Mouse (Mus musculus) midbrain, embryonic 10.5 days (tissue): Measurements from ENCODE around the gene Pum2. TPM values are rescaled to one million over a fixed set of nuclear protein-coding genes. Genes with fewer than 3 reads are reported as not detected.

Experiments used
- DNase-seq: peaks from one replicate; pipeline ENCODE4 v3.0.0-alpha.2; 2017; ENCODE audit warnings: low spot score
- H3K27ac ChIP-seq: fragments of 300-500 bp; sonication (generic); replicated peaks from 2 replicates; pipeline ENCODE4 v1.5.1; 2016; ENCODE audit warnings: mild to moderate bottlenecking
- H3K27me3 ChIP-seq: fragments of 300-500 bp; sonication (generic); 2 replicates; pipeline ENCODE4 v1.6.1; 2016; ENCODE audit warnings: low read depth, mild to moderate bottlenecking; ENCODE audit not compliant: poor library complexity, severe bottlenecking
- H3K36me3 ChIP-seq: fragments of 300-500 bp; sonication (generic); 2 replicates; pipeline ENCODE4 v1.6.1; 2016; ENCODE audit warnings: mild to moderate bottlenecking, moderate library complexity
- H3K4me1 ChIP-seq: fragments of 300-500 bp; sonication (generic); 2 replicates; pipeline ENCODE4 v1.6.1; 2016
- H3K4me3 ChIP-seq: fragments of 300-500 bp; sonication (generic); 2 replicates; pipeline ENCODE4 v1.5.1; 2016; ENCODE audit warnings: mild to moderate bottlenecking, moderate library complexity
- H3K9me3 ChIP-seq: fragments of 300-500 bp; sonication (generic); replicated peaks from 2 replicates; pipeline ENCODE4 v1.6.1; 2016; ENCODE audit warnings: mild to moderate bottlenecking
- WGBS: fragments of 180-500 bp; shearing (Covaris S2); methylation state at CpG from one replicate; pipeline ENCODE4 v1.1.7; 2016; 5-methylcytosine and 5-hydroxymethylcytosine counted together
- polyA plus RNA-seq: library from polyadenylated mRNA; unstranded; fragments of >200 nt; fragmentation: Nextera tagmentation; extraction: Ambion mirVana; gene quantifications from 2 replicates; pipeline ENCODE4 v1.2.1, GENCODE M21; 2016

The Pum2 gene
- polyA plus RNA-seq, 1 experiment from 2014 or later = 67.4 TPM

DNA sequence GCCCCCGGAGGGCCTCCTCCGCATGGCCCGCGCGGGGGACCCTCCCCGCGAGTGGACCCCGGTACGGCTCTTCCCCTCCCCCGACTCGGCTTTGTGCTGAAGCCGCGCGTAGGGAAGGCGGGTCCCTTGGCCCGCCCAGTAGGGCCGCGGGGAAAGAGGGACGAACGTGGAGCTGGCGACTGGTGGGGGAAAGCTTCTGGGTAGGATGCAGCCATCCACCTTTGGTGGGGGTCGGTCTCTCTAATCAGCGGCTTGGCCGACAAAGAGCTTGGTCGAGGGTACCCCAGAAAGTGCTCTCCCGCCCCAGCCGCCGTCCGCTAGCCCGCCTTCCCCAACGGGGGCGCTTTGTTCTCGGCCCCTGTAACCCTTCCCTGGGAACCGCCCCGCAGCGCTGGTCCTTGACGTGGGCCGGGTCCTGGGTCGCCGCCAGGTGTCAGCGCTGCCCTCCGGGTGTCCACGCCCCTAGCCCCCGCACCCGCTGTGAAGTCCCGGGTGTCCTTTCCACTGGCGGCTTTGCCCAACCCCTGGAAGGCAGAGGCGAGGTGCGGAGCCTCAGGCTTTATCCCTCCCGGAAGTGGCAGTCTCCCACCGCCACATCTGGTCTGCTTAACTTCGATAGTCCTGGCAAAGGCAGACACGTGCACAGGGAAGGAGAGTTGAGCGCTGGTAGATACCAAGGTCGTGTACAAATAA, 98.7 kb downstream of the Pum2 start:
- peaks cover 5% of the 10 kb centered on the region; the same call in 1 of the 2 replicates for H3K27me3 ChIP-seq
- no peaks in the 10 kb centered on the region for H3K9me3 ChIP-seq
- H3K27ac ChIP-seq = peak overlapping the region; percentile 96
- WGBS = under 1% methylated on average over 51 of the region's 55 CpGs
- peak overlapping the region; percentile 96 for H3K4me3 ChIP-seq
- peak; percentile 81 for DNase-seq
- no peaks in the 10 kb centered on the region for H3K36me3 ChIP-seq
- peaks cover 33% of the 10 kb centered on the region for H3K4me1 ChIP-seq

DNA sequence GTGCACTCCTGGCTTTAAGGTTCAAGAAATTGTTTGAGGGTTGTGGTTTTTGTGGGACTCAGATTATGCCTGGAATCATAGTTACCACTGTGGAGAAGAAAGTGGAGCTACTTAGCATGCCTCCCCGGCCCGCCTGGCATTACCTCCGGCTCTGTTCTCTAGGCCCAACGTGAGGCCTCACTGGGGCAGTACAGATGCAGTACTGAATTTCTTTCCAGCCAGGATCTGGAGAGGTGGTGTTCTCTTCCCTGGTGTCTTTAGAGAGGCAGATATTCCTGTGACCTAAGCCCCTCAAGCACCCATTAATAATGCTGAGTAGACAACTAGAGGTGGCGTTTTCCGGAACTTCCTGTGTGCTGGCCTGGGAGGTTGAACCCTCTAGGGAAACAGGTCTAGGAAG, 99.4 kb downstream of the Pum2 start:
- WGBS = 50% methylated on average over 6 of the region's 6 CpGs
- DNase-seq = no peak
- H3K4me1 ChIP-seq = peaks cover 33% of the 10 kb centered on the region

DNA sequence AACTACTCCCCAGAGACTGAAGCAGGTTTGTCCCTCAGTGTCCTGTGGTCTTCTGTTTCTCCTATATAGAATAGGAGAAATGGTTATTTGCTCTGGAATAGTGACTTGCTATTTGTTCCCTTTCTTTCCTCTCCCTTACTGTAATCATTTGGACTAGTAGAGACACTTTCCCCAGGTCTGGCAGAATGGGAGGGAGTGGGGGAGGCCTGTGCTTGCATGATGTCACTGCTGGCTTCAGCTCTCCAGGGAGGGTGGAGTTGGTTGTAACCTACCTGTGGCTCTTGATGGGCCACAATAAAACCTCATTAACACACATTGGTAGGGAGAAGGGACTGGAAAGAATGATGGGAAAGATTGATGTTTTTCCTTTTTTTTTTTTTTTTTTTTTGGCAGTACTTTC, 100.2 kb downstream of the Pum2 start:
- peak overlapping the region; percentile 20; the same call in 1 of the 2 replicates for H3K4me3 ChIP-seq
- DNase-seq = no peak
- peaks cover 33% of the 10 kb centered on the region for H3K4me1 ChIP-seq
- peaks cover 11% of the 10 kb centered on the region; the same call in 1 of the 2 replicates for H3K36me3 ChIP-seq
- H3K9me3 ChIP-seq = no peaks in the 10 kb centered on the region
- H3K27ac ChIP-seq = no peak overlapping the region
- H3K27me3 ChIP-seq = peaks cover 5% of the 10 kb centered on the region; the same call in 1 of the 2 replicates

More for the DNA sequence above, 99.4 kb downstream of the Pum2 start:
- H3K27me3 ChIP-seq = peaks cover 5% of the 10 kb centered on the region; the same call in 1 of the 2 replicates
- H3K27ac ChIP-seq = peak overlapping the region; percentile 96
- H3K9me3 ChIP-seq = no peaks in the 10 kb centered on the region
- H3K36me3 ChIP-seq = peaks cover 3% of the 10 kb centered on the region; the same call in 1 of the 2 replicates
- peak overlapping the region; percentile 96 for H3K4me3 ChIP-seq

DNA sequence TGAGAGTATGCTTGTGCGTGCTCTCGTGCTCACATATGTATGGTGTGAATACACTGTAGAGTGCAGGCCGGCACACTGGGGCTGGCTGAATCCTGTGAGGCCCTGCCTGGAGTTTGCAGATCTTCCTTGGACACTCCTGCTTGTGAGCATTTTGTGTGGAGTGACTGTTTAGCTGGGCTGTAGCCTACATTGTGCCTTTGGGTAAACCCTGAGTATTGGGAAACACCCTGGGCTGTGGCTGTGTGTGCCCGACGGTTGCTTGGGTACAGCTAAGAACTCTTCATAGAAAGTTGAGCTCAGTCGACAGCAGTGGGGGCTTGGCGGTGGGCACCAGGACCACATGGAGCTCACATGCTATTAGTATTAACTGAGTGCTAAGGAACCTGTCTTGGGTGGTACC, 102.3 kb downstream of the Pum2 start:
- H3K27ac ChIP-seq = no peak overlapping the region
- WGBS = 95% methylated on average over 7 of the region's 7 CpGs
- H3K4me3 ChIP-seq = no peak overlapping the region
- H3K4me1 ChIP-seq = peaks cover 38% of the 10 kb centered on the region
- no peaks in the 10 kb centered on the region for H3K9me3 ChIP-seq
- H3K36me3 ChIP-seq = peaks cover 24% of the 10 kb centered on the region
- DNase-seq = no peak
- H3K27me3 ChIP-seq = no peaks in the 10 kb centered on the region

DNA sequence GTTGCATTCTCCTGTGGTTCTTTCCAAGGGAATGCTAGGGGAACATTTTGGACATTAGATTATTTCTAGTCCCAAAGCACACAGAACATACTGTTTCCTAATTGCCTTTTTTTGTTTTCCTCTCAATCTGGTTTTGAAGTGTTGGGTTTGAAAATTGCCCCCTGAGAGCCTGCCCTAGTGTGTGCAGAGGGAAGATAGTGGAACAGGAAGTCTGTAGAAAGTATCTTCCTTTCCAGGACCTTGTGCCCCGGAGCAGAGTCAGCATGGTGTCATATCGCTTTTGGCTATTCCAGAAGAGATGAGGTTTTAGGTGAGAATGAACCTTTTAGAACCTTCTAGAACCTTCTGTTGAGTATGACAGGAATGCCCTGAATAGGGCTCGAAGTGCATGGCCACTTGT, 102.8 kb downstream of the Pum2 start:
- Histone ChIP-seq H3K4me1 (peaks cover 37% of the 10 kb centered on the region), H3K4me3 (no peak overlapping the region), H3K27me3 (no peaks in the 10 kb centered on the region), H3K9me3 (no peaks in the 10 kb centered on the region), H3K27ac (no peak overlapping the region), H3K36me3 (peaks cover 24% of the 10 kb centered on the region)
- no peak for DNase-seq
- WGBS = 87% methylated on average over 3 of the region's 3 CpGs

DNA sequence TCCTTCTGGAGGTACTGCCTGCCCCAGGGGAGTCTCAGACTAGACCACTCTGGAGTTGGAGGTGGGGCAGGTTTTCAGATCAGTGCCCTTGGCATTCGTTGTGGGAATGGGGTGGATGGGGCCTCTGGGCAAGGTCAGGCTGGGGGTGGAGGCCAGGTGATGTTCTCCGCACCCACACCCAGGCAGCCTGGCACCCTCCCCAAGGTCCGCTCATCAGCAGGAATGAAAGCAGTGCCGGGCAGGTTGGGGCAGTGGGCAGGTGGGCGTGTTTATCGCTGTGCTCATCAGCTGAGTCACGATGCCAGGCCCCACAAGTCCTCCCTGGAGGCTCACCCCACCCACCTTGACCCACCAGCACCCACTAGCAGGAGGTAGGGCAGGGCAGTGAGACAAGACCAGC, 104.2 kb downstream of the Pum2 start:
- Histone ChIP-seq H3K9me3 (no peaks in the 10 kb centered on the region), H3K27me3 (no peaks in the 10 kb centered on the region), H3K4me3 (no peak overlapping the region), H3K4me1 (peaks cover 31% of the 10 kb centered on the region), H3K27ac (no peak overlapping the region), H3K36me3 (peaks cover 28% of the 10 kb centered on the region)
- 93% methylated on average over 7 of the region's 7 CpGs for WGBS
- no peak for DNase-seq

DNA sequence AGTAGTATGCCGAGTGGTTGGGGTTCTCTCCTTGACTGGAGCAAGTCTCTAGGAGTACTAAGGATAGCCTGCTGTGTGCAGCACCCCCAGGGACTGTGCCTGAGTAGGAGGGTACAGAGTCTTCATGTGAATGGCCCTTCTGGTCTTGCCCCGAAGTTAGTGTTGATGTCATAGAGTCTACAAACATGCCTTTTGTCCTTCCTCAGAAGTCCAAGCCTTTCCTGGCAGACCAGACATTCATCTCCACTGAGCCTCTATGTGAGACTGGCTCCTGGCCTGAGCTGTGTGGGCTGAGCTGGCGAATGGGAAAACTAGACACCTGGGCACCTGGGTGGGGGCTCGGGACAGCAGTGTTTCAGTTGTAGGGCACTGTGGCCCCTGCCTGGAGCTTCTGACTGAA, 105.9 kb downstream of the Pum2 start:
- Histone ChIP-seq H3K4me1 (peaks cover 22% of the 10 kb centered on the region), H3K9me3 (no peaks in the 10 kb centered on the region), H3K36me3 (peaks cover 32% of the 10 kb centered on the region), H3K27ac (no peak overlapping the region), H3K4me3 (no peak overlapping the region), H3K27me3 (no peaks in the 10 kb centered on the region)
- no peak for DNase-seq
- 84% methylated on average over 4 of the region's 4 CpGs for WGBS

DNA sequence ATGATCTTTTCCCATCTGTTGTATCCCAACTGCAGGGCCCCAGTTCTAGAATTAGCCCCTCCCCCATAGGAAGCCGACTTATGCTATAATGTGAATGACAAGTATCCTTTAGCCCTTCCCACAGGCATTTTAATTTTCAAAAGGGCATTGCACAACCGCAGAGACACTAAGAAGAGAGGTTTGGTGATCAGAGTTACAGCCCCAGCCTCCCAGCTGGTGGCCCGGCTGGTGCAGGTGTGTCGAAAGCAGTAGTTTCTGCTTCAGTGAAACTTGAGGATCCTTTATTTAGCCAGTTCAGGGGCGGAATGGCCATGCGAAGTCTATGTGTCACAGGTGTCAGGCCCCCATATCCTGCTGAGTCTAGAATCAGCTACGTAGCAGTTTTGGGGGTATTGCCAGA, 107.2 kb downstream of the Pum2 start:
- Histone ChIP-seq H3K36me3 (peaks cover 41% of the 10 kb centered on the region), H3K9me3 (no peaks in the 10 kb centered on the region), H3K27ac (no peak overlapping the region), H3K27me3 (no peaks in the 10 kb centered on the region), H3K4me3 (no peak overlapping the region), H3K4me1 (peaks cover 27% of the 10 kb centered on the region; the same call in 1 of the 2 replicates)
- WGBS = 86% methylated on average over 7 of the region's 7 CpGs
- DNase-seq = no peak

DNA sequence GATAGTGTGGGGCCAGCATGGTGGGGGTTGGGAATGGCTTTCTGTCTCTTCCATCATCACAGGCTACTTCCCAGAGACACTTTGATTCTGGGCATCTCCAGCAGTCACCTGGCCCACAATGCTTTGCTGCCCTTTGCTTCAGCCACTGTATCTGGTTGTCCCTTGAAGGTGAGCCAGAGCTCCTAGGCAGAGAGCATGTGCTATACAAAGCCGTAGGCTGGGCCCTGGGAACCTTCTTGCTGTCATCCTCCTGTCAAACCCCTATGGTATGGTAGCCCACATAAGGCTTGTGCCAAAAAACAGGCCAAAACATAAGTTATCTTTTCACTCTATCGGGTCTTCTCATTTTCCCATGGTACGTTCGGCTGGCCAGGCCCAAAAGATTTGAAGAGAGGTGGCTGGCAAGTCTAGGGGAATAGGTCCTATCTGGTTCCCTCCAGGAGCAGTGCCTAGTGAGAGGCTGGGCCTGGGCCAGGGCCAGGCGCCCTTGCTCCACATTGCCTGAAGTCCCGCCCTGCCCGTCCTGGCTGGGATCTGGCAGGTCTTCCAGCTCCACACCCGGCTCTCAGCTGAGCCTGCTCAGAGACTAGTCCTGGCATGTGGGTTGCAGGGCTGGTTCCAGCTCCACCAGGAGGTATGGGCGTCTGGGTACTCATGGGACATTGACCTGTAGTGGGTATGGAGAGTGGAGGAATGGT, 107.9 kb downstream of the Pum2 start:
- Histone ChIP-seq H3K27me3 (no peaks in the 10 kb centered on the region), H3K36me3 (peaks cover 41% of the 10 kb centered on the region)

DNA sequence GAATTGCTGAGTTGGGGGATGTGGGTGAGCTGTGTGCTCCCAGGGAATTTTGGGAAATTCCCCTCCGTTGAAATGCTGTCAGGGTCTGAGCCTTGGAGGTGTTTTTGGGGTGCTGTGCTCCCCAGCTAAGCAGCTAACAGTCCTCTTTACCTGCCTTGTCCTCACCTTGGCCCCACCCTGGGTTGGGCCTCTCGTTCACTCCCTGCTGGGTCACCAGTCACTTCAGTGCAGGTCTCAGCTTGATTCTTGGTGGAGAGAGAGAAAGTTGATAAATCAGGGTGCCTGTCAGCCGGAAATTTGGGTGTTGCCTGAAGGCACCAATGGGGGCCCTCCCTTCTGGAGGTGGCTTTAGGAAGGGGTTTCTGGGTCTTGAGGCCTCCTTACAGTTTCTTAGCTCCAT, 108.6 kb downstream of the Pum2 start:
- Histone ChIP-seq H3K36me3 (peaks cover 41% of the 10 kb centered on the region), H3K4me1 (peaks cover 41% of the 10 kb centered on the region)
- WGBS = 87% methylated on average over 3 of the region's 3 CpGs

More for the DNA sequence above, 107.9 kb downstream of the Pum2 start:
- Histone ChIP-seq H3K27ac (no peak overlapping the region), H3K9me3 (no peaks in the 10 kb centered on the region), H3K4me3 (no peak overlapping the region), H3K4me1 (peaks cover 34% of the 10 kb centered on the region)
- 88% methylated on average over 9 of the region's 9 CpGs for WGBS
- no peak for DNase-seq

DNA sequence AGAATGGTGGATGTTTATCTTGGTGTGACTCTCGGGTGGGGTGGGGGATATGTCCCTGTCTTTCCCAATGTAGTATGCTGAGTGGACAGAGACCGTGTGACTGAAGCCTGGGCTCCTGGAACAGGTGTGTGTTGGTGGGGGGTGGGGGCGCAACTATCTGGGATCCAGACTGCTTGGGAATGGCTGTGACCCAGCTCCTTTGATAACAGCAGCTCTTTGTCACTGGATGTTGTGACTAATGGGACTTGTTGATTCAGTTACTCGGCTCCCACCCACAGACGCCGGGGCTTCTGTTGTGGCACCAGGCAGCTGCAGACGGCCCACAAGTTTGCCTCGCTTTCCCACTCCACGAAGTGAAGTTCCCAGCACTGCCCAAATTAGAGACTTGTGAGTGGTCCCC, 110.3 kb downstream of the Pum2 start:
- peaks cover 55% of the 10 kb centered on the region for H3K4me1 ChIP-seq

More for the DNA sequence above, 108.6 kb downstream of the Pum2 start:
- no peak overlapping the region for H3K27ac ChIP-seq
- no peaks in the 10 kb centered on the region for H3K9me3 ChIP-seq
- H3K4me3 ChIP-seq = no peak overlapping the region
- DNase-seq = no peak
- H3K27me3 ChIP-seq = no peaks in the 10 kb centered on the region

DNA sequence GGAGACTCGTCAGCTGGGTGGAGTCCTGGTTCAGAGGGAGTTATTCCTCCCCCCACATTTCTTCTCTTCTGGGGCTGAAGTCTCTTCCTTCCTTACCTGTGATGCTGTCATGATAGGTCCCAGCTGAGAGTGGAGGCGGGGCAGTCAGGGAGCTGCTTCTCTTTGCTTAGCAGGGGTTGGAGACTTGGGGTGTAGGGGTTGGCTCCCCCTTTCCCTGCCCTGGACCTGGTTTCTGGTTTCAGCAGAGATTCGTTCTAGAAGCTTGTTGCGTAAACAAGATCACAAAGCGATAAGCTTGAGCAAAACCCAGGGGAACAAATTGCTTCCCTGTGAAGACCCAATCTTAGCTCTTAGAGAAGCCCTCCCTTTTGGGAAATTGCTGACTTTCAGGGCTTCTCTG, 112.5 kb downstream of the Pum2 start:
- H3K4me1 ChIP-seq = peaks cover 42% of the 10 kb centered on the region
- no peaks in the 10 kb centered on the region for H3K9me3 ChIP-seq
- H3K36me3 ChIP-seq = peaks cover 42% of the 10 kb centered on the region
- H3K4me3 ChIP-seq = no peak overlapping the region
- no peak overlapping the region for H3K27ac ChIP-seq
- no peak for DNase-seq
- WGBS = 87% methylated on average over 5 of the region's 5 CpGs
- no peaks in the 10 kb centered on the region for H3K27me3 ChIP-seq

More for the DNA sequence above, 110.3 kb downstream of the Pum2 start:
- Histone ChIP-seq H3K4me3 (no peak overlapping the region), H3K27me3 (no peaks in the 10 kb centered on the region), H3K36me3 (peaks cover 32% of the 10 kb centered on the region), H3K9me3 (no peaks in the 10 kb centered on the region), H3K27ac (no peak overlapping the region)
- no peak for DNase-seq
- 85% methylated on average over 9 of the region's 9 CpGs for WGBS
